Mouse (Mus musculus): ENCODE measurements around the gene Zfp418.
"Not testable (repeated sequence)": the region's sequence is repeated elsewhere in the genome, so short reads cannot be mapped to it uniquely, and the experiment has no call there.

Gene Zfp418

DNA sequence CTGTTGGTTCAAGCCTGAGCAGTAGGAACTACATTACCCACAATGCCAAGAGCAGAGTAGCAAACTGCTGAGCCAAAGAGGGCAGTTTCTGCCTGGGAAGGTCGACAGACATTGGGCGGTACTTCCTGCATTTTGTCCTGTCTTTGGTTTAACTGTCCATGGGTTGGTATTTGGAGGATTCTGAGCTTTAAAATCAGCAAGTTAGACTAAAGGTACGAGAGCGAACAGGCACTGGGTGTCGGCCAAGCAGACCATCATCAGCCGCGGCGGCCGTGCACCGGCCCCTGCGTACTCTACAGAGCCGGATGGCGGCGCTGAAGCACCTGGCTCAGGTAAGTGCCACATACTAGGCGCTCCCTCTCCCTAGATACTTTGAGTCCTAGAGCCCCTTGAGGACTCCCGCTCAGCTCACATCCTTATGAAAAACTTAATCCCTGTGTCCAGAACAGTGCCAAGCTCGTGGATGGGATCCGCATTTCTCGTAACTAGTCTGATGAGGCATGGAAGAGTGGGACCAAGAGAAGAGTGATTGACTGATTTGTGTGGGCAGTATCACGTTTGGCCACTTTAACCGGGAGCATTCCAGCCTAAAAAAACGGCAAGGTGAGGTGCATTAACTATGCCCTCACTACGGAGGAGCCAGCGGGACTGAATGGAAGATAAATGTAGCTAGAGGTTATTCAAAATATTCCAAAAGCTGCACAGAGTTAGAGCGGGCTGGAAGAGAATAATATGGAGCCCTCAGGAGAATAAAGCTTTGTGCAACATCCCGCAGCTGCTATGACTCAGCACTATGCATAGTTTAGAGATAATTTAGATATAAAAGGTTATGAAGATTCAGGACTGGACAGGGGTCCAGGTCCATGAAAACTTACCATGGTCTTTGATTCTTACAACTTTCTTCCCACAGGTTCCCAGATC is at the start of gene Zfp418:
Gene Zfp418, plus strand, starts transcription at position 104 of the 921 bp plus-strand sequence.
- peak; percentile 39 for DNase-seq (ENCODE audit: low spot score)

GRCm38 (mm10) chr7:7121602-7121980 is 49.5 kb upstream of the Zfp418 start:
- no peak for DNase-seq (ENCODE audit: low spot score)

DNA sequence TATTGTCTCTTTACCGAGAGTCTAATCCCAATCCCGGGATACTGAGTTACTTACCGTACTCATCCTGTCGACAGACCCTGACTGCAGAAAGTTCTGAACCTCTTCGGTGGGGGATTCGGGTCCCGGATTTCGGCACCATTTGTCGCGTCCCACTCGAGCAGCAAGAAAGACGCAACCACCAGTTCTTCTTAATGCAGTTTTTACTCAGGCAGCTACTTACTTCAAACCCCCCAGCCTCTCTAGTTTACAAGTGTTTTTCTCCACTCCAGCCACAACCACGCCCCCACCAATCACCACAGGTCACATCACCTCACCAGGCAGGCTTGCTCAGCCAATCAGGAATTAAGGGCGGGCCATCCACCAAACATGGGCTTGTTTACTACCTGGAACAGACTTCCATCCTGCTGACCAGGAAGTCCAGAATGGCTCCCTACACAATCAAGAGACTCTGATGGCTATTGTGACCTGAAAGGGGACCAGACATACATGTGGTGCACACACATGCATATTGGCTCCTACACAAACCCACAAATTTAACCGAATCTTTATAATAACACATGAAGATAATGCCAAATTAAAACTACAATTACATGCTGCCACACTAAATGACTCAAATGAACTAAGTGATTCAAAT is 40.5 kb upstream of the Zfp418 start:
- not testable (repeated sequence) for DNase-seq (ENCODE audit: low spot score)

- no peak for DNase-seq (ENCODE audit: low spot score)
Measured at GRCm38 (mm10) chr7:7132751-7133150, 38.4 kb upstream of the Zfp418 start.

- peak; percentile 16 for DNase-seq (ENCODE audit: low spot score)
Measured at GRCm38 (mm10) chr7:7136379-7136866, 34.7 kb upstream of the Zfp418 start, which contains the start of gene Zfp773. Gene Zfp773, minus strand, starts transcription at chr7:7136755.

DNA sequence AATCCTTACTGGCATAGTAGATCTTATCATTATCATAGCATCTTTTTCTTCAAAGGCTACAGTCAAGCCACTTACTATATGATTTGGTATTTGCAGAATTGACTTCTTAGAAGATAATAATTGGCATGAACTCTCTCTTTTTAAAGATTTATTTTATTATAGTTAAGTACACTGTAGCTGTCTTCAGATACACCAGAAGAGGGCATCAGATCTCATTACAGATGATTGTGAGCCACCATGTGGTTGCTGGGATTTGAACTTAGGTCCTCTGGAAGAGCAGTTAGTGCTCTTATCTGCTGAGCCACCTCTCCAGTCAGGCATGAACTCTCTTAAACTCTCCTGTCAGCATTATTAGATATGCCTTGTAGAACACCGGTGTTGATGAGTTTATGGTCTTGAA is 26.9 kb upstream of the Zfp418 start:
- DNase-seq (ENCODE audit: low spot score) = no peak

DNA sequence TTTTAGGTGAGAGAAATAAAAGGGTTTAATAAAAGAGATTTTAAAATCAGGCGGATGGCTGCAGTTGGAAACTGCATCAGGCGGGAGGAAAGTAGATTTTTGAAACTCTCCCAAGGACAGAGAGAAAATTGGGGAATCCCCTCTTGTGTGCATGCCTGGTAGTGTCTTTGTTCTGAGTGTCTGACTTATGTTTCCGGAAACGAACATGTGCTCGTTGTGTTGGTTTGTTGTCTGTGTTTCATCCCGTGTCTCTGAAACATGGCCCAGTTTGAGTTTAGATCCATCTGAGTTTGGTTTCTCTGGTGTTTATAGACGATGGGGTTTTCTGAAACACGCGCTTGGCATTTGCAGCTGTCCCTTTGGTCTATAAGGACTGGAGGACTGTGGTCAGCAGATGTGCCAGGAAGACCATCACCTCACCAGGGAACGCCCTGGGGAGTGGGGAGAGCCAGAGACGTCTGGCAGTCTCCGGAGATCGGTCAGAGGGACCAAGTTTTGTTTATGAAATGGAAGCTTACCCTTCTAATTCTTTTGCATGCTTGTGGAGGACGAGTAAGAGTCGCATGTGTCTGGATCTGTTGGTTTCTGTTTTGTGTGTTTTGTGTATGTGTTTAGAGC is 25.0 kb upstream of the Zfp418 start:
- DNase-seq (ENCODE audit: low spot score) = no peak

GRCm38 (mm10) chr7:7185897-7186296 is 14.8 kb downstream of the Zfp418 start:
- no peak for DNase-seq (ENCODE audit: low spot score)

DNA sequence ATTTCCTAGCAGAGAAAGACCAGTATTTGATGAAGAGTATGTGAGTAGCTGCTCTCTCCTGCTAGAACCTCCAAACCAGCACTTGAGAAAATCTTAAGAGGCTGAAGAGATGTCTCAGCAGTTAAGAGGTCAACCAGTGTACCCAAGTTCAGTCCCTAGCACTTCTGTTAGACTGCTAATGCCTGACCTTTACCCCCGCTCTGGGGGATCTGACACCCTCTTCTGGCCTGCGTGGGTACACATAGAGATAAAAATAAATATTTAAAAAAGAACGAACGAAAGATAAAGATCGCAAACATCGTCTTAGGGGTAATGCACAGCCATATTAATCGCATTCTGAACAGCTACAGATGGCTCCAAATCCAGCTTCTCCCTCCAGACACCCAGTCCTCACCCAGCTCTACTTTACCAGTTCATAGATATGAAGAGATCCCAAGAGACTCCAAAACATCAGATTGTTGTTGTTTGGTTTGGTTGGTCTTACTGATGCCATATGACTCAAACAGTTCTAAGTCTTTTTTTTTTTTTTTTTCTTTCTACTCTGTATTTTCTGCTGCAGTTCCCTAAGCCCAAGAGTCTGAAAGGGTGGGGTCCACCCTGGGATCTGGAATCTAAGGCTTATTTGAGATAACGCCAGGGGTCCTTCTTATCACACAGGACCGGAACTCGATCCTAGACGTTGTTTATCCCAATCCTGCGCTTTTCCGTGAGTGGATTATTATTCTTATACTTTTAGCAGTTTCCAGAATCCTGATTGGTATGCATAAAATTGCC is 16.5 kb downstream of the Zfp418 start:
- DNase-seq (ENCODE audit: low spot score) = no peak

DNA sequence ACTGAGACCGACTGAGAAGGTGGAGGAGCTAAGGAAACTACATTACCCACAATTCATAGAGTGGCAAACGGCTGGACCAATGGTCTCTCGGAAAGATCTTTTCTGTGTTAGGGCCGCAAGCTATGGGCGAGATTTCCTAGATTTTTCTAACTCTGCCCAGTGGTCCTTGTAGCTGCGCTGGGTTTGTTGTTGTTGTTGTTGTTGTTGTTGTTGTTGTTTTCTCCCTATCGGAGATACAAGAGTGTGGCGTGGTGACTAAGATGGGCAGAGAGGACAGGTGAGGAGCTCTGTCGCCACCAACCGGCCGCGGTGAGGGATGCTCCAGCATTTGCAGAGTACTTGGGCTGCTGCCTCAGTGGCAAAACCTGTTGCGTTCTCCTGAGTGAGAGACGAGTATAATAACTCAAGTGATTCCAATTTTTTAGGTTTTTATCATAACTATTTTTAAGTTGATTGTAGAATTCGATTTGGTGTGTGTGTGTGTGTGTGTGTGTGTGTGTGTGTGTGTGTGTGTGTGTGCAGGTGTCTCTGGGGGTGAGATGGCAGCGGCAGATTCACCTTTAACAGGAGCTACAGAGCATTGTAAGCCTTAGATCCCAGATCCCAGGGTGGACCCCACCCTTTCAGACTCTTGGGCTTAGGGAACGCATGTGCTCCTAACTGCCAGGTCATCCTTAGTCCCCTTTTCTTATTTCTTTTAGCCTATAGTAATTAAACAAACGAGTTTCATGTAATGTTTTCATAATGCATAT is 17.2 kb downstream of the Zfp418 start:
- DNase-seq (ENCODE audit: low spot score) = peak; percentile 62

- not testable (repeated sequence) for DNase-seq (ENCODE audit: low spot score)
Measured at GRCm38 (mm10) chr7:7209313-7210151, 38.4 kb downstream of the Zfp418 start, which contains the start of gene Zfp772. Gene Zfp772, minus strand, starts transcription at chr7:7209998.

Data from c-Kit-positive CD71-positive TER-119-positive erythroid progenitor cells, embryonic 14.5 days (primary cell).